Mouse (Mus musculus) fibroblast of lung, adult 2 months (primary cell): ENCODE data around the gene Tmem256.

Experiments used
- DNase-seq: peaks from one replicate; pipeline ENCODE4 v3.0.0-alpha.2; 2011; ENCODE audit warnings: low read depth

Gene Tmem256

DNA sequence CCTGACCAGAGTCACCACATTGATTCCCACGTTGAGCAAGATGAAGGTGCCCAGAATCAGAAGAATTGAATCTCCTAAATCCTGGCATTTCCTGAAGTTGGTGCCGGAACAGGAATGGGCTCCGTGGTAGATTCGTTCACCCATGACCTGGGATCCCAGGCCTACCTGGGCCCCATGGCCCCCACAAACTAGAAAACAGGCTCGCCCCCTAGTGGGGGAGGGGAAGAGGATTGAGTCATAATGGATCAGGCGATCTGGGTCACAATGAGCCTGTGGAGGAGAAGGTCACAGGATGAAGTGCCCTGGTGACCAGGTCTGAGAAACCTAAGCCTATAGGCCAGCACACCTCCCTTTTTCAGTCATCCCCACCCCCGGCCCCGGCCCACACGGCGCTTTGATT lies 23.2 kb upstream of the Tmem256 start, which contains the start of gene Gm39566:
Gene Gm39566 (minus strand): TSS at position 144 of the 400 bp plus-strand sequence.
- DNase-seq: no peak

- DNase-seq: no peak
Measured at GRCm38 (mm10) chr11:69816520-69816919, 21.8 kb upstream of the Tmem256 start.

GRCm38 (mm10) chr11:69818365-69818764 lies 19.9 kb upstream of the Tmem256 start, which contains the start of gene Spem2:
Spem2 (minus strand) TSS chr11:69818465.
- DNase-seq: no peak

DNA sequence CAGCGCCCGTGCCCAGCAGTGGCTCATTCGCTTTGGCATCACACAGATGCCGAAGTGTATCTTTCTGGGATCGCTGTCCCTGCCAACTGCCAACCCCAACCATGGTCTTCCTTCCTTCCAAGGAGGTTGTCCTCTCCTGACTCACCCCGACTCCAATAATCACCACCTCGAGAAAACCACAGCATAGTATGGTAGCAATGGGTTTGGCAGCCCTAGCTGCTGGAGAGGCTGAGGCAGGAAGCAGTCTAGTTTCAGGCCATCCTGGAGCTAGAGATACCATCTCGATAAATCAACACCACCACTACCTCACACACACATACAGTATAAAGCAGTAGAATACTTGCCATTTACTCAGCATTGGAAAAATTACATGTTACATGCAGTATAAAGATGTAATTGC lies 19.4 kb upstream of the Tmem256 start:
- no peak for DNase-seq

GRCm38 (mm10) chr11:69822080-69822479 lies 16.2 kb upstream of the Tmem256 start, which contains the start of gene Spem1:
Spem1 (minus strand) TSS chr11:69822180.
- DNase-seq: no peak

DNA sequence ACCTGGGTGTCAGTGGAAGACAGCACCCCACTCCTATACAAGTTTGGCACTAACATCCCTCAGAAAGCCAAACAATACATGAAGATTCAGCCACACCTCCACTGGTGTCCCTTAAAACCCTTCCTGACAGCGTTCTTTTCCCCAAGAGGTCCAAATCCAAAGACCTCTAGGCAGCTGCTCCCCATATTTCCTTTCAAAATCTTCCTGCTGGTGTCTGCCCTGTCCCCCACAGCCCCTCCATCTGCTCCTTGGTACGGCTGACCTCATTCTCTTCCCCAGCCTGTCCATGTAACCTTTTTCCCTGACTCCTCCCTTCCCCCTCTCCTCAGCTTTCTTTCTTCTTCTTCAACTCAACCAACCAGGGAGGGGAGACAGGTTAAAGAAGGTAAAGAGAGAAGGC lies 14.9 kb upstream of the Tmem256 start:
- DNase-seq: no peak

GRCm38 (mm10) chr11:69828832-69829231 lies 9.5 kb upstream of the Tmem256 start:
- DNase-seq: no peak

GRCm38 (mm10) chr11:69833554-69833953 lies 4.8 kb upstream of the Tmem256 start:
- no peak for DNase-seq

GRCm38 (mm10) chr11:69834001-69834549 lies 4.2 kb upstream of the Tmem256 start:
- DNase-seq: no peak

GRCm38 (mm10) chr11:69835326-69835965 lies 2.9 kb upstream of the Tmem256 start:
- DNase-seq: no peak

- no peak for DNase-seq
Measured at GRCm38 (mm10) chr11:69835966-69836335, 2.4 kb upstream of the Tmem256 start.

DNA sequence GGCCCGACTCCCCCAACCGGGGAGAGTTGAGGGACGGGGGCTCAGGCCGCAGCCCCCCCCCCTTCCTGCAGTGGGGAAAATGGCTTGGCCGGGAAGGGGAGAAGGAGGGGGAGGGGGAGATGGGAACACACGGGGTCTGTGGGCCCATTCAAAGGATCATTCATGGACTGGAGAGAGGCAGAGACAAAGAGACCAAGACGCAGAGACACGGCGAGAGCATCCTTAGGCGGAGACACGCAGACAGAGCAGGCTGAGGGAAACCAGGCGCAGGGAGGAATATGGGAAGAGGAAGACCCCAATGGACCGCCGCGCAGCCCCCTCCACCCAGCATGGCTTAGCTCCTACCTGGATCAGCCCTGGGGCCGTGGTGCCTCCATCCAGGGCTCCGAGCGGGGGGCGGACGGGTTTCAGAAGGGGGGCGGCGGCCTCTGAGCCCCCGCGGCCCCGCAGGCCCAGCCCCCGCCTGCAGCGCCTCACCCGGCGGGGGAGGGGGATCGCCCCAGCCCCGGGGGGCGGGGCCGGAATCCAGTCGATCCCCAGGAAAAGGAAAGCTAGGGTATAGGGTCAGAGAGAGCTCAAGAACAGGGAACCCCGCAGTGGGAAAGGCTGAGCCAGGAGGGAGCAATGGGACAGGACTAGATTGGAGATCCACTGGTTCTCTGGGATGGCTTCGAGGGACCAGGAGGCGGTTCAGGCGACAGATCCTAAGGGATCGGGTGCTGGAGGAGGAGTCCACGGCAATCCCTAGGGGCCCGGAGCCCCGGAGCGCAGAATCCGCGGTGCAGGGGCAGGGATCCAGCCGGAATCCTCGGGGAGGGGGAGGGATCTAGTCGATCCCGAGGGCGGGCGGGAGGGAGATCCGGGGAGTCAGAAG lies 1.4 kb upstream of the Tmem256 start:
- no peak for DNase-seq

DNA sequence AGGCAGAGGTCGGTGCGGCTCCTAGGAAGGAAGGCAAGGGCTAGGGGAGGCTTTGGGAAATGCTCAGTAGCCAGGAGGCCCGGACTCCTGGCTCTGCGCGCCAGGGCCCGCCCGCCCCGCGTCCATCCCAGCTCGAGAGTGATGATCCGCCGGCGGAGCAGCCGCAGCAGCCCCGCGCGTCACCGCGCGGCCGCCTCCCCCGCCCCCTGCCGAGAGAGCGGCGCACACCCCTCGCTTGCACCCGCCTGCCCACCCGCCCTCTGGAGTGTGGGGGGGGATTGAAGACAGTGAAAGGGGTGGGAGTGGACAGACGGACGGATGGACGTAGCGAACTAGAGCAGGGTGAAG lies 736 bp upstream of the Tmem256 start, which contains the start of gene Nlgn2:
Gene Nlgn2 (minus strand): TSS at position 181 of the 348 bp plus-strand sequence.
- no peak for DNase-seq

GRCm38 (mm10) chr11:69838714-69839104 lies 395 bp downstream of the Tmem256 start:
- no peak for DNase-seq

- peak; percentile 66 for DNase-seq
Measured at GRCm38 (mm10) chr11:69846198-69846680, 7.9 kb downstream of the Tmem256 start, which contains the start of gene Plscr3. Plscr3 (plus strand) TSS chr11:69846376.

- no peak for DNase-seq
Measured at GRCm38 (mm10) chr11:69846738-69847688, 8.7 kb downstream of the Tmem256 start.

DNA sequence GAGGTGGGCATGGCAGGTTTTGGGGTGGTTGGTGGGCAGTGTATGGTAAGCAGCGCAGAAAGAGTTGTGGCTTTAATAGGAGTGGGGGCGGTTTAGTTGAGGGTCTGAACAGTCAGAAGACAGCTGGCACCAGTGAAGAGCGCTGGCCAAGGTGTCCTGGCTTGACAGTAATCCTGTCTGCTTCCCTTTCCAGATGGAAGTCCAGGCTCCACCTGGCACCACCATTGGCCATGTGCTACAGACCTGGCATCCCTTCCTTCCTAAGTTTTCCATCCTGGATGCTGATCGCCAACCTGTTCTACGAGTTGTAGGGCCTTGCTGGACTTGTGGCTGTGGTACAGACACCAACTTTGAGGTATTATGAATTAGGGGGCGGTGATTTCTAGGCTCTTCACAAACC lies 9.7 kb downstream of the Tmem256 start:
- DNase-seq: no peak

DNA sequence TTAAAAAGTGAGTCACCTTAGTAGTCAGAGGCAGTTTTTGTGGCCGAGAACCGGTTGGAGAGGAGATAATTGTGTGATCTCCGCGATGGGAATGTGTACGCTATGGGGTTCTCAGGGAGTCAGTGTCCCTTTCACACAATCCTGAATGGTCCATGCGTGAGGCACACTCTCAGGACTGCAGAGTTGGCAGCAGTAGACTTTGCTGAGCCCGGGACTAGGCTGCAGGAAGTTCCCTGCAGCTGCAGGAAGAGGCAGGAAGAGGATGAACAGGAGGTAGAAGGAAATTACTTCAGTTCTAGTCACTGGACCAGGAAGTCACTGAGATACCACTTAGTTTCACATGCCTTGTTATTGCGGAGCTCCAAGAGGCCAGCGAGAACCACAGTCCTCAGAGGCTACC lies 10.8 kb downstream of the Tmem256 start:
- no peak for DNase-seq

GRCm38 (mm10) chr11:69849884-69850283 lies 11.6 kb downstream of the Tmem256 start:
- DNase-seq: no peak

DNA sequence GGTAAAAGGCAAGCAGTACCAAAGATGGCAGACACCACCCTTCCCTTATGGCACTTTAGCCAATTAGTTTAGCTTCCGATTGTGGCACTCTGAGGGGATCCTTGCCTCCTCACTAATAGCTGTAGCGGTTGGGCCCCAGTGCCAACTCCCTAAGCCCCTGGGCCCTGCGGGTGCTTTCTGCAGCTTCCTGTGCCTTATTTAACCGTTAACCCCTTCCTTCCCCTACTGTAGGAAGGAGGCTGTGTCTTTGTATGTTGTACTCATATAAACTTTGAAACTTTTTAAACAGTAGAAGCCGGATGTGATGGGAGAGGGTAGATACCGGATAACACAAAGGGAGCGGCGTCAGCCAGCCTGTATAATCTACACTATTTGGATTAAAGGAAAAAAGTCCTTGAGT lies 12.4 kb downstream of the Tmem256 start:
- no peak for DNase-seq

GRCm38 (mm10) chr11:69853994-69854393 lies 15.7 kb downstream of the Tmem256 start:
- no peak for DNase-seq

- DNase-seq: no peak
Measured at GRCm38 (mm10) chr11:69854680-69855079, 16.4 kb downstream of the Tmem256 start.
